Comparison of ENCODE assay signal across 8 mouse cellular contexts in genomic region chr12:17265971-17266672, GRCm38 (mm10). TPM values are rescaled to one million over a fixed set of nuclear protein-coding genes. Genes with fewer than 3 reads are reported as not detected.
DNase-seq lines count a peak whose midpoint lies in the region; ATAC-seq and TF ChIP-seq lines count a peak whose summit lies in the region.

Pdia6 (plus strand) TSS chr12:17266545.

- H3K27ac ChIP-seq in cortical plate, adult 2 months (ENCODE audit: insufficient read depth, low read length) = peak within 1 kb of the TSS; percentile 74

- DNase-seq in gastrocnemius, adult 8-10 months (ENCODE audit: low spot score in 2 of 2) = peak; percentile 77 to 85
- DNase-seq in hindlimb bud, embryonic 11.5 days (ENCODE audit: extremely low spot score, low read depth, low spot score) = peak; percentile 73
- DNase-seq in left cerebral cortex, adult 8-10 months (ENCODE audit: low spot score in 2 of 2) = peak; percentile 86 to 87
- peak; percentile 95 to 96 for DNase-seq in right cerebral cortex, postnatal 10 days (ENCODE audit: low spot score in 2 of 2)
- DNase-seq in urinary bladder, postnatal 25 days (ENCODE audit: low spot score) = peak; percentile 86

- H3K36me3 ChIP-seq in megakaryocyte, embryonic 14.5 days (replicated peaks; ENCODE audit: low read length) = peaks cover 27% of the 10 kb centered on the region

- H3K4me1 ChIP-seq in cortical plate, adult 2 months (ENCODE audit: control insufficient read depth, insufficient read depth, low read length) = peaks cover 16% of the 10 kb centered on the region
- peaks cover 51% of the 10 kb centered on the region for H3K4me1 ChIP-seq in megakaryocyte, embryonic 14.5 days

- H3K27me3 ChIP-seq in megakaryocyte, embryonic 14.5 days (replicated peaks) = no peaks in the 10 kb centered on the region

- TF ChIP-seq POLR2A in cortical plate, adult 2 months (IDR thresholded peaks at IDR 0.05; ENCODE audit: extremely low read depth, insufficient read depth, low read length) = peak; percentile 77

- peak; percentile 99 for ATAC-seq in activated CD4-positive, CD25-positive, alpha-beta regulatory T cell, adult 4 months

- peak within 1 kb of the TSS; percentile 95 for H3K4me3 ChIP-seq in cortical plate, adult 2 months (ENCODE audit: insufficient read depth, low read length)
- peak within 1 kb of the TSS; percentile 98 for H3K4me3 ChIP-seq in megakaryocyte, embryonic 14.5 days (replicated peaks)

- no peak for TF ChIP-seq CTCF in cortical plate, adult 2 months (IDR thresholded peaks at IDR 0.05; ENCODE audit: extremely low read depth, insufficient read depth, low read length)

- peaks cover 5% of the 10 kb centered on the region for H3K9me3 ChIP-seq in megakaryocyte, embryonic 14.5 days

RNA-seq across cellular contexts. Expression of gene Pdia6, which starts in this region (rescaled TPM):
- polyA plus RNA-seq in activated CD4-positive, CD25-positive, alpha-beta regulatory T cell, adult 4 months (2017; shearing (Covaris generic)) = 100 to 1,000 TPM; 136 to 209 TPM
- 87.3 and 96.5 TPM in 2 replicates for polyA plus RNA-seq in cortical plate, adult 2 months (2012; rRNA removed)
- 10 to 100 TPM; 35.7 to 39.4 (median 37.3) TPM for total RNA-seq in gastrocnemius, adult 8-10 months (2022)
- 100 to 1,000 TPM in 2 of 4 experiments, 10 to 100 TPM in 2; 83.8 to 108 (median 101) TPM for total RNA-seq in left cerebral cortex, adult 8-10 months (2022)
- polyA plus RNA-seq in megakaryocyte, embryonic 14.5 days (2012; ENCODE audit: insufficient read depth, low replicate concordance) = 5.4 and 50.8 TPM in 2 replicates

Comparison
In these comparisons a context has a peak if more than half of its experiments do, and no peak if none do; other contexts are left out.
1. Peak in every context shown above with its lines: DNase-seq, ATAC-seq, H3K4me3 ChIP-seq and H3K27ac ChIP-seq.